Mouse (Mus musculus) neural tube, embryonic 15.5 days (tissue): ENCODE data around the gene Gm26558. TPM values are rescaled to one million over a fixed set of nuclear protein-coding genes. Genes with fewer than 3 reads are reported as not detected.

Experiments
- ATAC-seq: fragments of 200-750 bp; cut with Nextera tagmentation; 2 replicates; pipeline ENCODE4 v1.8.0; 2017; ENCODE audit warnings: mild to moderate bottlenecking, moderate TSS enrichment, moderate library complexity; ENCODE audit not compliant: low FRiP score
- H3K27ac ChIP-seq: fragments of 300-500 bp; sonication (generic); replicated peaks from 2 replicates; pipeline ENCODE4 v1.5.1; 2015; ENCODE audit warnings: mild to moderate bottlenecking, inconsistent platforms
- H3K27me3 ChIP-seq: fragments of 300-500 bp; sonication (generic); replicated peaks from 2 replicates; pipeline ENCODE4 v1.6.1; 2015; ENCODE audit warnings: inconsistent platforms
- H3K36me3 ChIP-seq: fragments of 300-500 bp; sonication (generic); 2 replicates; pipeline ENCODE4 v1.6.1; 2015; ENCODE audit warnings: inconsistent platforms
- H3K4me1 ChIP-seq: fragments of 300-500 bp; sonication (generic); 2 replicates; pipeline ENCODE4 v1.6.1; 2015; ENCODE audit warnings: inconsistent platforms
- H3K4me2 ChIP-seq: fragments of 300-500 bp; sonication (generic); 2 replicates; pipeline ENCODE4 v1.6.1; 2015; ENCODE audit warnings: inconsistent platforms, mild to moderate bottlenecking, moderate library complexity
- H3K4me3 ChIP-seq: fragments of 300-500 bp; sonication (generic); replicated peaks from 2 replicates; pipeline ENCODE4 v1.5.1; 2015; ENCODE audit warnings: mild to moderate bottlenecking, inconsistent platforms
- H3K9ac ChIP-seq: fragments of 300-500 bp; sonication (generic); replicated peaks from 2 replicates; pipeline ENCODE4 v1.6.1; 2015; ENCODE audit warnings: mild to moderate bottlenecking, inconsistent platforms
- H3K9me3 ChIP-seq: fragments of 300-500 bp; sonication (generic); replicated peaks from 2 replicates; pipeline ENCODE4 v1.6.1; 2016; ENCODE audit warnings: inconsistent platforms
- WGBS: fragments of 180-500 bp; shearing (Covaris S2); methylation state at CpG from one replicate; pipeline ENCODE4 v1.1.7; 2015; ENCODE audit warnings: mixed read lengths; 5-methylcytosine and 5-hydroxymethylcytosine counted together
- polyA plus RNA-seq: library from polyadenylated mRNA; unstranded; fragments of >200 nt; fragmentation: Nextera tagmentation; extraction: Ambion mirVana; gene quantifications from 2 replicates; pipeline ENCODE4 v1.2.1, GENCODE M21; 2015

Gm26558 gene
- polyA plus RNA-seq = 4.2 and 4.5 TPM in 2 replicates

- ATAC-seq = peak; percentile 83
- peak within 1 kb of the TSS; percentile 73 for H3K4me2 ChIP-seq
- no peaks in the 10 kb centered on the region for H3K9me3 ChIP-seq
- H3K4me3 ChIP-seq = peak within 1 kb of the TSS; percentile 80
- WGBS = 1% methylated on average over 48 of the region's 54 CpGs
- peaks cover 23% of the 10 kb centered on the region for H3K4me1 ChIP-seq
- peak within 1 kb of the TSS; percentile 86 for H3K27ac ChIP-seq
- no peaks in the 10 kb centered on the region for H3K27me3 ChIP-seq
- peak within 1 kb of the TSS; percentile 83 for H3K9ac ChIP-seq
- no peaks in the 10 kb centered on the region for H3K36me3 ChIP-seq
Observed at GRCm38 (mm10) chr2:70661715-70662495, at the start of gene Gm26558. Gene Gm26558, minus strand, starts transcription at chr2:70662108.

GRCm38 (mm10) chr2:70710878-70711277 is 49.0 kb upstream of the Gm26558 start:
- H3K9ac ChIP-seq = no peak overlapping the region
- H3K27ac ChIP-seq = no peak overlapping the region
- 94% methylated on average over 4 of the region's 4 CpGs for WGBS
- H3K4me3 ChIP-seq = no peak overlapping the region
- H3K36me3 ChIP-seq = peaks cover 38% of the 10 kb centered on the region
- no peaks in the 10 kb centered on the region for H3K4me1 ChIP-seq
- H3K4me2 ChIP-seq = no peak overlapping the region
- H3K27me3 ChIP-seq = no peaks in the 10 kb centered on the region
- ATAC-seq = no peak
- no peaks in the 10 kb centered on the region for H3K9me3 ChIP-seq

DNA sequence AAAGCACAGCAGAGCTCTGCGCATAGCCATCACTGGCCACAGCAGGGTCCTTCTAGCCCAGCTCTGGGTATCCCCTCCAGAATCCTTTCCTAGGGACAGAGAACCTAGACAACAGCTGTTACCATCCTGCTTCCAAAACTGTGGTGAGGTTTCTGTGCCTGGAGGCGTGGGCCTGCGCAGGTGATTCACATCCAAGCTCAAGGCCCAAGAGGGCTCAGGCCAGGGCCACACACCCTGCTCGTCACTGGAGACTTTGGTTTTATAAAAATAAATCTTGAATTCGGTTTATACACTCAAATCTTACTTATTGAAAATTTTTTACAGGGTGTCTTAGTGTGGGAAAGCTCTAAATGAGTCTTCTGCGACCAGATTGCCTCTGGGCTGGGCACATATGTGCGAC is 48.3 kb upstream of the Gm26558 start:
- WGBS = 94% methylated on average over 7 of the region's 7 CpGs
- Histone ChIP-seq H3K27ac (no peak overlapping the region), H3K4me3 (no peak overlapping the region), H3K27me3 (no peaks in the 10 kb centered on the region), H3K9me3 (no peaks in the 10 kb centered on the region), H3K9ac (no peak overlapping the region), H3K36me3 (peaks cover 32% of the 10 kb centered on the region), H3K4me1 (peaks cover under 1% of the 10 kb centered on the region; the same call in 1 of the 2 replicates), H3K4me2 (no peak overlapping the region)
- no peak for ATAC-seq

- H3K4me2 ChIP-seq = no peak overlapping the region
- no peaks in the 10 kb centered on the region for H3K9me3 ChIP-seq
- H3K4me3 ChIP-seq = no peak overlapping the region
- no peaks in the 10 kb centered on the region for H3K27me3 ChIP-seq
- 77% methylated on average over 13 of the region's 13 CpGs for WGBS
- no peak overlapping the region for H3K27ac ChIP-seq
- no peak for ATAC-seq
- peaks cover 9% of the 10 kb centered on the region for H3K4me1 ChIP-seq
- H3K9ac ChIP-seq = no peak overlapping the region
- H3K36me3 ChIP-seq = peaks cover 27% of the 10 kb centered on the region
Observed at GRCm38 (mm10) chr2:70708986-70709730, 47.2 kb upstream of the Gm26558 start.

DNA sequence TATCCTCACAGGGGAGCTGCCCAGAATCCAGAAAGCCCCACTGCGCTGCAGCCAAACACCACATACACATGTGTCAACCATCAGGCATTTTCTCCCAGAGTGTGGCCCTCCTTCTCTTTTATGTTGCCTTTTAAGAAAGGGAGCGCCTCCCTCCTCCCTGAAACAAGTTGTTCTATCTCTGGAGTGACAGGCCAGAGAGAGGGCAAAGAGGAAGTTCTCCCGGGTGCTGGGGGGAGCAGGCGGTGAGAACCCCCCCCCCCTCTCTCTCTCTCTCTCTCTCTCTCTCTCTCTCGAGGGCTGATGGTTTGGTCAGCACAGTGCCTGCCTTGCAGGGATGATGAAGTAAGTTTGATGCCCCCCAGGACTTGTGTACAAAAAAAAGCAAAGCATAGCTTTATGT is 40.5 kb upstream of the Gm26558 start:
- Histone ChIP-seq H3K9me3 (no peaks in the 10 kb centered on the region), H3K9ac (no peak overlapping the region), H3K4me3 (no peak overlapping the region), H3K27ac (no peak overlapping the region), H3K4me2 (no peak overlapping the region), H3K4me1 (peaks cover 9% of the 10 kb centered on the region), H3K27me3 (no peaks in the 10 kb centered on the region), H3K36me3 (no peaks in the 10 kb centered on the region)
- 43% methylated on average over 5 of the region's 5 CpGs for WGBS
- no peak for ATAC-seq

- Histone ChIP-seq H3K36me3 (no peaks in the 10 kb centered on the region), H3K27me3 (no peaks in the 10 kb centered on the region), H3K4me1 (peaks cover 9% of the 10 kb centered on the region), H3K4me3 (no peak overlapping the region), H3K27ac (no peak overlapping the region), H3K4me2 (no peak overlapping the region), H3K9ac (no peak overlapping the region), H3K9me3 (no peaks in the 10 kb centered on the region)
- 72% methylated on average over 9 of the region's 9 CpGs for WGBS
- ATAC-seq = no peak
Observed at GRCm38 (mm10) chr2:70701571-70701970, 39.7 kb upstream of the Gm26558 start.

GRCm38 (mm10) chr2:70700851-70701250 is 38.9 kb upstream of the Gm26558 start:
- no peak for ATAC-seq
- WGBS = 91% methylated on average over 3 of the region's 3 CpGs

DNA sequence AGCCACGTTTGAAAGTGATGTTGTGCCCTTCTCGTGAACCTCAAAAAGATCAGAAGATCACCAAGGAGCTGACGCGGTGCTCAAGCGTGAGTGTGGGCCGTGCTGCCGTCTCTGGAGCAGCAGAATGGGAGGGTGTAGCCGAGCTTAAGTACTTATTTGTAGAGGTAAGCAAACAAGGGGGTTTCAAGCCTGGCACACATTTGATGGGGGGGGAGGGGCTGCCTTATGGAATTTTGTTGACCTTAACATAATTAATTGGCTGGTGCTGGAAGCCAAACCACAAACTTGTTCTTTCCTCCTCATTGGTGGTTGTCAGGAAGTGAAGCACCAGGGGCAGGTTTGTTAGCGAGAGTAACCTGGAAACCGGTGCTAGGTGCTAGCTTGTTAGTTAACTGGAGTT is 33.8 kb upstream of the Gm26558 start:
- 94% methylated on average over 10 of the region's 10 CpGs for WGBS

More at GRCm38 (mm10) chr2:70700851-70701250, 38.9 kb upstream of the Gm26558 start:
- H3K27me3 ChIP-seq = no peaks in the 10 kb centered on the region
- H3K27ac ChIP-seq = no peak overlapping the region
- H3K4me2 ChIP-seq = no peak overlapping the region
- H3K4me1 ChIP-seq = peaks cover 9% of the 10 kb centered on the region
- H3K4me3 ChIP-seq = no peak overlapping the region
- H3K9ac ChIP-seq = no peak overlapping the region
- H3K36me3 ChIP-seq = no peaks in the 10 kb centered on the region
- H3K9me3 ChIP-seq = no peaks in the 10 kb centered on the region

DNA sequence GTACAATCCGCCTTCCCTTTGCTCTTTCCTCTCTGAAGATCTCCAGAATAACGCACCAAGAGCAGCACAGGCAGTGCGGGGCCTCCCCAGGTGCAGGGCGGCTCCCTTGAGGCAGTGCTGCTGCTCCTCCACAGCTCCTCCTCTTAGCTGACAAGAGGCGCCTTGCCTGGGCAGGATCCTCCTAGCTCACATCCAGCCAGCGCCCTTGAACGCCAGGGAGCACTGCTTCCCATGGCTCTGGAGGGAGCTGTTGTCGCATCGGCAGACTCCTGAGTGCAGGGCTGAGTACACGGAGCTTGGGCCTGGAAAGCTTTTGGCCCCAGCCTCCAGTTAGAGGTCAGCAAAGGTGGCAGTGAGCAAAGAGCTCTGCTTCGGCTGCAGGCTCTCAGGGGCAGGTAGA is 28.3 kb upstream of the Gm26558 start:
- H3K27me3 ChIP-seq = no peaks in the 10 kb centered on the region
- no peak overlapping the region for H3K4me2 ChIP-seq
- H3K4me1 ChIP-seq = no peaks in the 10 kb centered on the region
- H3K9me3 ChIP-seq = no peaks in the 10 kb centered on the region
- no peak overlapping the region for H3K27ac ChIP-seq
- H3K4me3 ChIP-seq = no peak overlapping the region
- no peak overlapping the region for H3K9ac ChIP-seq
- WGBS = 88% methylated on average over 11 of the region's 11 CpGs
- no peak for ATAC-seq
- peaks cover 70% of the 10 kb centered on the region for H3K36me3 ChIP-seq

More for the DNA sequence above, 33.8 kb upstream of the Gm26558 start:
- H3K9ac ChIP-seq = no peak overlapping the region
- H3K27me3 ChIP-seq = no peaks in the 10 kb centered on the region
- no peak overlapping the region for H3K4me3 ChIP-seq
- no peaks in the 10 kb centered on the region for H3K9me3 ChIP-seq
- no peak overlapping the region for H3K4me2 ChIP-seq
- ATAC-seq = no peak
- peaks cover 22% of the 10 kb centered on the region for H3K36me3 ChIP-seq
- no peaks in the 10 kb centered on the region for H3K4me1 ChIP-seq
- H3K27ac ChIP-seq = no peak overlapping the region

GRCm38 (mm10) chr2:70688454-70689078 is 26.7 kb upstream of the Gm26558 start:
- WGBS = 96% methylated on average over 21 of the region's 21 CpGs
- no peaks in the 10 kb centered on the region for H3K4me1 ChIP-seq
- H3K27ac ChIP-seq = no peak overlapping the region
- H3K9ac ChIP-seq = no peak overlapping the region
- no peaks in the 10 kb centered on the region for H3K27me3 ChIP-seq
- H3K36me3 ChIP-seq = peaks cover 86% of the 10 kb centered on the region
- H3K4me2 ChIP-seq = no peak overlapping the region
- no peak overlapping the region for H3K4me3 ChIP-seq
- ATAC-seq = no peak
- H3K9me3 ChIP-seq = no peaks in the 10 kb centered on the region

DNA sequence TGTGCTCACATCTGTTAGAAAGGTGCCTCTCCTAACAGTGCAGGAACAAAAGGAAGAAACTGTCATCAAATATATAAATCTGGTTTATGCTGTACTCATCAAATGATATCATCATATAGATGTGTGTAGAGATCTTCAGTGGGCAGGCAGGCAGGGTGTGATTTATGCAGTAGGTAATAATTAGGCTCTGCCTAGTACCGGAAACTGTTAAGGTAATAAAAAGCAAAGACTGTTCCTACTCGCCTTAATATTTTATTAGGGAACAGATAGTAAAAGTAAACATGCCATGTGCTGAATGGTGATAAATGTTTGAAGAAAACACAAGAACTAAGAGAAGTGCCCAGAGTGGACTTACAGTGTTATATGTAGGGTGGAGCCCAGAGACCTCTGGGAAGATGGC is 20.4 kb upstream of the Gm26558 start:
- Histone ChIP-seq H3K27me3 (no peaks in the 10 kb centered on the region), H3K4me3 (no peak overlapping the region), H3K27ac (no peak overlapping the region), H3K4me1 (no peaks in the 10 kb centered on the region), H3K9ac (no peak overlapping the region), H3K9me3 (no peaks in the 10 kb centered on the region), H3K4me2 (no peak overlapping the region), H3K36me3 (peaks cover 85% of the 10 kb centered on the region)
- no peak for ATAC-seq
- WGBS = 71% methylated on average over 2 of the region's 2 CpGs
